Mouse (Mus musculus) midbrain, embryonic 13.5 days (tissue): ENCODE results near the gene Tuba3a. TPM values are rescaled to one million over a fixed set of nuclear protein-coding genes. Genes with fewer than 3 reads are reported as not detected.

Source experiments
- ATAC-seq: fragments of 200-750 bp; cut with Nextera tagmentation; 2 replicates; pipeline ENCODE4 v1.8.0; 2017; ENCODE audit warnings: mild to moderate bottlenecking, moderate TSS enrichment, moderate library complexity
- H3K27ac ChIP-seq: fragments of 300-500 bp; sonication (generic); 2 replicates; pipeline ENCODE4 v1.5.1; 2015; ENCODE audit warnings: inconsistent platforms, mild to moderate bottlenecking, moderate library complexity
- H3K27me3 ChIP-seq: fragments of 300-500 bp; sonication (generic); 2 replicates; pipeline ENCODE4 v1.6.1; 2015; ENCODE audit warnings: mild to moderate bottlenecking, inconsistent platforms
- H3K36me3 ChIP-seq: fragments of 300-500 bp; sonication (generic); 2 replicates; pipeline ENCODE4 v1.6.1; 2015; ENCODE audit warnings: mild to moderate bottlenecking, inconsistent platforms
- H3K4me1 ChIP-seq: fragments of 300-500 bp; sonication (generic); replicated peaks from 2 replicates; pipeline ENCODE4 v1.6.1; 2015; ENCODE audit warnings: inconsistent platforms
- H3K4me2 ChIP-seq: fragments of 300-500 bp; sonication (generic); replicated peaks from 2 replicates; pipeline ENCODE4 v1.6.1; 2015; ENCODE audit warnings: moderate library complexity, mild to moderate bottlenecking, inconsistent platforms
- H3K4me3 ChIP-seq: fragments of 300-500 bp; sonication (generic); replicated peaks from 2 replicates; pipeline ENCODE4 v1.5.1; 2015; ENCODE audit warnings: mild to moderate bottlenecking, inconsistent platforms
- H3K9ac ChIP-seq: fragments of 300-500 bp; sonication (generic); replicated peaks from 2 replicates; pipeline ENCODE4 v1.6.1; 2015; ENCODE audit warnings: mild to moderate bottlenecking, inconsistent platforms
- H3K9me3 ChIP-seq: fragments of 300-500 bp; sonication (generic); 2 replicates; pipeline ENCODE4 v1.6.1; 2016; ENCODE audit warnings: mild to moderate bottlenecking, inconsistent platforms
- WGBS: fragments of 180-500 bp; shearing (Covaris S2); methylation state at CpG from one replicate; pipeline ENCODE4 v1.1.7; 2015; 5-methylcytosine and 5-hydroxymethylcytosine counted together
- microRNA-seq: library from miRNA; unstranded; fragments of <30 nt; microRNA quantifications from one replicate; pipeline ENCODE4, GENCODE M21; 2016
- polyA plus RNA-seq: library from polyadenylated mRNA; unstranded; fragments of >200 nt; fragmentation: Nextera tagmentation; extraction: Ambion mirVana; gene quantifications from 2 replicates; pipeline ENCODE4 v1.2.1, GENCODE M21; 2015

The Tuba3a gene
- polyA plus RNA-seq, 1 experiment from 2014 or later = 0.11 TPM

GRCm38 (mm10) chr6:125236341-125236740 lies 49.5 kb downstream of the Tuba3a start:
- 55% methylated on average over 6 of the region's 6 CpGs for WGBS
- no peak overlapping the region for H3K4me2 ChIP-seq
- ATAC-seq = no peak
- H3K4me3 ChIP-seq = no peak overlapping the region
- no peak overlapping the region for H3K27ac ChIP-seq
- peaks cover 8% of the 10 kb centered on the region for H3K4me1 ChIP-seq
- H3K27me3 ChIP-seq = no peaks in the 10 kb centered on the region
- no peak overlapping the region for H3K9ac ChIP-seq
- H3K9me3 ChIP-seq = no peaks in the 10 kb centered on the region
- H3K36me3 ChIP-seq = no peaks in the 10 kb centered on the region

GRCm38 (mm10) chr6:125234520-125234828 lies 51.4 kb downstream of the Tuba3a start:
- Histone ChIP-seq H3K4me1 (peaks cover 17% of the 10 kb centered on the region), H3K4me3 (no peak overlapping the region), H3K9ac (no peak overlapping the region), H3K4me2 (no peak overlapping the region), H3K9me3 (no peaks in the 10 kb centered on the region), H3K27me3 (no peaks in the 10 kb centered on the region), H3K36me3 (no peaks in the 10 kb centered on the region), H3K27ac (no peak overlapping the region; the same call in 1 of the 2 replicates)
- WGBS = 86% methylated on average over 5 of the region's 5 CpGs
- ATAC-seq = no peak

- WGBS = 63% methylated on average over 7 of the region's 7 CpGs
- H3K27me3 ChIP-seq = no peaks in the 10 kb centered on the region
Observed at GRCm38 (mm10) chr6:125233816-125234519, 51.9 kb downstream of the Tuba3a start.

GRCm38 (mm10) chr6:125232516-125232915 lies 53.3 kb downstream of the Tuba3a start:
- Histone ChIP-seq H3K36me3 (no peaks in the 10 kb centered on the region), H3K27ac (no peak overlapping the region), H3K27me3 (no peaks in the 10 kb centered on the region), H3K9me3 (no peaks in the 10 kb centered on the region), H3K4me1 (peaks cover 17% of the 10 kb centered on the region), H3K4me3 (no peak overlapping the region), H3K4me2 (no peak overlapping the region), H3K9ac (no peak overlapping the region)
- WGBS = 80% methylated on average over 6 of the region's 6 CpGs
- ATAC-seq = no peak

More at GRCm38 (mm10) chr6:125233816-125234519, 51.9 kb downstream of the Tuba3a start:
- Histone ChIP-seq H3K9ac (0 out of 2 replicates have a peak overlapping the region, but pooled peaks have one; percentile 29), H3K4me2 (no peak overlapping the region), H3K4me3 (no peak overlapping the region), H3K27ac (no peak overlapping the region), H3K4me1 (peaks cover 17% of the 10 kb centered on the region), H3K9me3 (no peaks in the 10 kb centered on the region), H3K36me3 (no peaks in the 10 kb centered on the region)
- ATAC-seq = no peak

GRCm38 (mm10) chr6:125232045-125232437 lies 53.8 kb downstream of the Tuba3a start:
- Histone ChIP-seq H3K9ac (0 out of 2 replicates have a peak overlapping the region, but pooled peaks have one; percentile 68), H3K36me3 (no peaks in the 10 kb centered on the region), H3K4me2 (peak overlapping the region; percentile 64), H3K9me3 (no peaks in the 10 kb centered on the region), H3K27me3 (no peaks in the 10 kb centered on the region), H3K4me1 (peaks cover 17% of the 10 kb centered on the region), H3K27ac (no peak overlapping the region), H3K4me3 (peak overlapping the region; percentile 38)
- 69% methylated on average over 4 of the region's 4 CpGs for WGBS
- ATAC-seq = peak; percentile 7; the same call in 1 of the 2 replicates

- ATAC-seq = peak; percentile 83
- Histone ChIP-seq H3K9ac (peak within 1 kb of the TSS; percentile 68), H3K36me3 (no peaks in the 10 kb centered on the region), H3K4me1 (peaks cover 17% of the 10 kb centered on the region), H3K9me3 (no peaks in the 10 kb centered on the region), H3K4me2 (peak within 1 kb of the TSS; percentile 64), H3K4me3 (peak within 1 kb of the TSS; percentile 38), H3K27me3 (no peaks in the 10 kb centered on the region), H3K27ac (0 out of 2 replicates have a peak within 1 kb of the TSS, but pooled peaks have one; percentile 19)
- 14% methylated on average over 16 of the region's 16 CpGs for WGBS
Observed at GRCm38 (mm10) chr6:125231117-125232044, 54.5 kb downstream of the Tuba3a start, which contains the start of gene Tapbpl. Gene Tapbpl, minus strand, starts transcription at chr6:125231860.

- Histone ChIP-seq H3K27ac (0 out of 2 replicates have a peak overlapping the region, but pooled peaks have one; percentile 19), H3K4me2 (peak overlapping the region; percentile 64), H3K9ac (no peak overlapping the region), H3K9me3 (no peaks in the 10 kb centered on the region), H3K36me3 (no peaks in the 10 kb centered on the region), H3K27me3 (no peaks in the 10 kb centered on the region), H3K4me3 (no peak overlapping the region), H3K4me1 (peaks cover 17% of the 10 kb centered on the region)
- ATAC-seq = peak; percentile 7; the same call in 1 of the 2 replicates
- 69% methylated on average over 9 of the region's 9 CpGs for WGBS
Observed at GRCm38 (mm10) chr6:125230571-125230970, 55.3 kb downstream of the Tuba3a start.

Small RNA genes within 50 kb of the gene (microRNA-seq; reads per million reads assigned to microRNA genes)
- not detected for gene Mir8113

Other genes starting within 250 kb of the Tuba3a start
- 195 and 201 TPM in 2 replicates for gene Ing4, start 246.3 kb downstream of the Tuba3a start, polyA plus RNA-seq
- gene Acrbp, start 236.4 kb downstream of the Tuba3a start, polyA plus RNA-seq = 15.8 and 19.7 TPM in 2 replicates
- gene Lpar5, start 218.1 kb downstream of the Tuba3a start, polyA plus RNA-seq = 0.34 and 0.37 TPM in 2 replicates
- gene Chd4, start 190.1 kb downstream of the Tuba3a start, polyA plus RNA-seq = 133 and 138 TPM in 2 replicates
- gene Nop2, start 154.1 kb downstream of the Tuba3a start, polyA plus RNA-seq = 43.2 and 45.9 TPM in 2 replicates
- 14.9 and 19.3 TPM in 2 replicates for gene Iffo1, start 140.8 kb downstream of the Tuba3a start, polyA plus RNA-seq
- gene Gapdh, start 119.6 kb downstream of the Tuba3a start, polyA plus RNA-seq = 1,484 and 1,546 TPM in 2 replicates
- gene Ncapd2, start 94.3 kb downstream of the Tuba3a start, polyA plus RNA-seq = 101 and 103 TPM in 2 replicates
- 163 and 165 TPM in 2 replicates for gene Mrpl51, start 94.2 kb downstream of the Tuba3a start, polyA plus RNA-seq
- gene Vamp1, start 70.5 kb downstream of the Tuba3a start, polyA plus RNA-seq = 7.7 and 8.8 TPM in 2 replicates
- gene Tapbpl, start 54.2 kb downstream of the Tuba3a start, polyA plus RNA-seq = 3.2 and 3.7 TPM in 2 replicates
- 2.2 and 2.5 TPM in 2 replicates for gene Cd27, start 49.0 kb downstream of the Tuba3a start, polyA plus RNA-seq
- 11.3 and 13.3 TPM in 2 replicates for gene Ltbr, start 27.8 kb upstream of the Tuba3a start, polyA plus RNA-seq
- 0.39 and 0.46 TPM in 2 replicates for gene Scnn1a, start 34.6 kb upstream of the Tuba3a start, polyA plus RNA-seq
- 10.2 and 12.1 TPM in 2 replicates for gene Tnfrsf1a, start 63.3 kb upstream of the Tuba3a start, polyA plus RNA-seq
- 0.08 and 0.23 TPM in 2 replicates for gene Plekhg6, start 94.8 kb upstream of the Tuba3a start, polyA plus RNA-seq
- 33.0 and 36.0 TPM in 2 replicates for gene Cd9, start 208.7 kb upstream of the Tuba3a start, polyA plus RNA-seq